Mouse (Mus musculus) G1E-ER4 (cell line): ENCODE measurements around the gene Pfas. TPM values are rescaled to one million over a fixed set of nuclear protein-coding genes. Genes with fewer than 3 reads are reported as not detected.

Experiments used
- GATA1 ChIP-seq: IDR thresholded peaks from one replicate; pipeline ENCODE4 v1.8.0; 2012; ENCODE audit warnings: low read length, inconsistent platforms
- polyA plus RNA-seq: library from polyadenylated mRNA; stranded (reverse); fragments of >175 nt; gene quantifications from 2 replicates; pipeline ENCODE4 v1.2.3, GENCODE M21; 2012

Pfas gene
- polyA plus RNA-seq, 1 experiment: 31.5 TPM

GRCm38 (mm10) chr11:69033552-69033951 is 25.3 kb upstream of the Pfas start:
- TF ChIP-seq GATA1: no peak

- TF ChIP-seq GATA1: no peak
Measured at GRCm38 (mm10) chr11:69028805-69029204, 20.5 kb upstream of the Pfas start.

- no peak for TF ChIP-seq GATA1
Measured at GRCm38 (mm10) chr11:69026562-69026961, 18.3 kb upstream of the Pfas start.

- no peak for TF ChIP-seq GATA1
Measured at GRCm38 (mm10) chr11:69020691-69021090, 12.4 kb upstream of the Pfas start.

- no peak for TF ChIP-seq GATA1
Measured at GRCm38 (mm10) chr11:69016755-69017154, 8.5 kb upstream of the Pfas start.

GRCm38 (mm10) chr11:69015644-69016441 is 7.6 kb upstream of the Pfas start, which contains the start of gene Ctc1:
Gene Ctc1 (plus strand): TSS chr11:69015911.
- no peak for TF ChIP-seq GATA1

- TF ChIP-seq GATA1: peak; percentile 87
Measured at GRCm38 (mm10) chr11:69012071-69012601, 3.9 kb upstream of the Pfas start.

GRCm38 (mm10) chr11:69010400-69011323 is 2.4 kb upstream of the Pfas start:
- TF ChIP-seq GATA1: no peak

- no peak for TF ChIP-seq GATA1
Measured at GRCm38 (mm10) chr11:69009508-69009907, 1.2 kb upstream of the Pfas start.

- TF ChIP-seq GATA1: no peak
Measured at GRCm38 (mm10) chr11:69005193-69005592, 3.1 kb downstream of the Pfas start.

- TF ChIP-seq GATA1: no peak
Measured at GRCm38 (mm10) chr11:69003592-69003991, 4.7 kb downstream of the Pfas start.

- TF ChIP-seq GATA1: no peak
Measured at GRCm38 (mm10) chr11:68997080-68997479, 11.2 kb downstream of the Pfas start.

- TF ChIP-seq GATA1: no peak
Measured at GRCm38 (mm10) chr11:68994377-68994776, 13.9 kb downstream of the Pfas start.

- TF ChIP-seq GATA1: no peak
Measured at GRCm38 (mm10) chr11:68993122-68993521, 15.1 kb downstream of the Pfas start.

GRCm38 (mm10) chr11:68988341-68988740 is 19.9 kb downstream of the Pfas start:
- no peak for TF ChIP-seq GATA1

- TF ChIP-seq GATA1: no peak
Measured at GRCm38 (mm10) chr11:68987365-68987882, 20.8 kb downstream of the Pfas start.
